Mouse (Mus musculus): Measurements from ENCODE around the gene Dennd2a.

Gene Dennd2a

DNA sequence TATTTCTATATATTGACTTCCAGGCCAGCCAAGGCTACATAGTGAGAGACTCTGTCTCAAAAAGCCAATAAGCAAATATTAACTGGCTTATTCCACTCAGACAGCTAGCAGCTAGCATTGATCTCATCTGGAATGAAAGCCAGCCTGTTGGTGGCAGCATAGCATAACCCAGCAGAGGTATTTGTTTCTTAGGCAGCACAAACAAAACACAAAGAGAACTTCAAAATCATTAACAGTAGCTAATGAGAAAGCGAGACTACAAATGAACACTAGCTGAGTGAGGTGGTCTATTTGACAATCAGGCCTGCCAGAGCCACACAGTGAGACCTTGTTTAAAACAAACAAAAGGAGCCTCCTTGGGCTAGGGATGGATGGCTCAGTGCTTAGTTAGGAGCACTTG lies 143.6 kb downstream of the Dennd2a start:
- DNase-seq, result no peak
